Mouse (Mus musculus) E14TG2a.4 (cell line): ENCODE data around the gene Ccdc91.

ENCODE experiments used
- H3K27me3 ChIP-seq: 2 replicates; pipeline ENCODE4 v1.6.1; 2014; ENCODE audit warnings: low read length, control low read depth; ENCODE audit not compliant: insufficient read depth
- H3K36me3 ChIP-seq: 2 replicates; pipeline ENCODE4 v1.6.1; 2014; ENCODE audit warnings: low read length, control low read depth; ENCODE audit not compliant: insufficient read depth
- H3K4me1 ChIP-seq: replicated peaks from 2 replicates; pipeline ENCODE4 v1.6.1; 2014; ENCODE audit warnings: low read depth, low read length, control low read depth
- H3K4me3 ChIP-seq: replicated peaks from 2 replicates; pipeline ENCODE4 v1.5.1; 2014; ENCODE audit warnings: mild to moderate bottlenecking, low read length
- H3K9me3 ChIP-seq: 2 replicates; pipeline ENCODE4 v1.6.1; 2014; ENCODE audit warnings: low read length, control low read depth
- CTCF ChIP-seq: conservative IDR thresholded peaks from 2 replicates; pipeline ENCODE4 v1.5.1; 2014; ENCODE audit warnings: low read length
- NANOG ChIP-seq: IDR thresholded peaks from 2 replicates; pipeline ENCODE4 v1.6.1; 2014; ENCODE audit warnings: borderline replicate concordance, low read length, mixed read lengths
- POU5F1 ChIP-seq: IDR thresholded peaks from 2 replicates; pipeline ENCODE4 v1.6.1; 2014; ENCODE audit warnings: low read length, borderline replicate concordance

Gene Ccdc91

DNA sequence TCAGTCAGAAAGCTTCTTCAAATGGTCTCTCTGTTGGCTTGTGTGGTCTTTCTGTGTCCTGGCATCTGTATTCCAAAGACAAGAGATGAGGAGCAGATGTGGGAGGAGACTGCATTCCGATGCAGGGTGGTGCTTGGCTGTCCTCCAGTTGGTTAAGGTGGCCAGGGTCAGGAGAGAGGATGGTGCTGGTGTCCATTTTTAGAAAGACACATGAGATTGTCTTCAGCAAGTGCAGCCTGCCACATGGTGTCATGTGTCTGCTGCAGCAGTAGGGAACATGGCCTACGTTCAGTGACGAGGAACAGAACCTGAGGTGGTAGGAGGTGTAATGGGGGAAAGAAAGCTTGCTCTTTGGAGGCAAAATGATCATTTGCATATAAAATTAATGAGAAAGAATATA lies 25.8 kb downstream of the Ccdc91 start:
- Histone ChIP-seq H3K36me3 (no peaks in the 10 kb centered on the region), H3K9me3 (no peaks in the 10 kb centered on the region), H3K27me3 (no peaks in the 10 kb centered on the region), H3K4me3 (no peak overlapping the region), H3K4me1 (peaks cover 9% of the 10 kb centered on the region; the same call in 1 of the 2 replicates)
- TF ChIP-seq CTCF: no peak
- TF ChIP-seq POU5F1: no peak
- no peak for TF ChIP-seq NANOG

DNA sequence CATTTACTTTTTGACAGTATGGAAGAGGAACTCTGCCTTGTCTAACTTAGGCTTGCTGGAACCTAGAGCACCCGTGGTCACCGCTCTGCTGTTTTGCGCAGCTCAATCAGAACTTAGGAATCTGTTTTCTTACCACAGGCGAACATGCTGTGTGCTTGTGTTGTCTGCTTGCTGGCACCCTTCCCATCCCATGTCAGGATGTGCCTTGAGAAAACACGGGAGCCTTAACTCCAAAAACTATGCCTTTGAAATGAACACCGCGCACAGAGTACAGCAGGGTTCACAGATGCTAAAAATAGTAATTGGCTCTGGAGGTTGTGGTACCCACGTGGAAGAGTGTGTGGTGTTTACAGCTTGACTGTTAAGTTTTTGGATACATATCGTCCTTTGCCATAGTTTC lies 30.4 kb downstream of the Ccdc91 start:
- TF ChIP-seq NANOG: no peak
- TF ChIP-seq CTCF: no peak
- TF ChIP-seq POU5F1: no peak
- Histone ChIP-seq H3K27me3 (no peaks in the 10 kb centered on the region), H3K9me3 (no peaks in the 10 kb centered on the region), H3K4me3 (no peak overlapping the region), H3K4me1 (peaks cover 9% of the 10 kb centered on the region; the same call in 1 of the 2 replicates), H3K36me3 (no peaks in the 10 kb centered on the region)

DNA sequence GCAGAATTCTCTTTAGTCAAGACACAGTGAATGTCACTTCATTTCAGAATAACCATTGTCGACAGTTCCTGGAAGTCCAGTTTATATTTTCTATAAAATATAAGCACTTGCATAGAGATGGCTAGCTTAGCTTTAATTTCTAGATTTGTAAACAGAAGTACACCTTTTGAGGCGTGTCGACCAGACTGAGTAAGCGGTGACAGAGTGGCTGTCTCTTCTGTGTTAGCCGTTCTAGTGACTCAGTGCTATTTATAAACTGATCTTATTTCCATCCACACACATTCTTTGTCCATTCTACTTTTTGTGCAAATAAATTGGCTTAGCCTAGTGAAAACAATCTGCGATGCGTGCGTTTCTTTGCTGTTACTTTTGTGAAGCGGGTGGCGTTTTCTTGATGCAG lies 30.9 kb downstream of the Ccdc91 start:
- H3K36me3 ChIP-seq: no peaks in the 10 kb centered on the region
- no peak for TF ChIP-seq NANOG
- no peak for TF ChIP-seq POU5F1
- TF ChIP-seq CTCF: no peak
- no peak overlapping the region for H3K4me3 ChIP-seq
- no peaks in the 10 kb centered on the region for H3K27me3 ChIP-seq
- H3K4me1 ChIP-seq: peaks cover 5% of the 10 kb centered on the region; the same call in 1 of the 2 replicates
- H3K9me3 ChIP-seq: no peaks in the 10 kb centered on the region

DNA sequence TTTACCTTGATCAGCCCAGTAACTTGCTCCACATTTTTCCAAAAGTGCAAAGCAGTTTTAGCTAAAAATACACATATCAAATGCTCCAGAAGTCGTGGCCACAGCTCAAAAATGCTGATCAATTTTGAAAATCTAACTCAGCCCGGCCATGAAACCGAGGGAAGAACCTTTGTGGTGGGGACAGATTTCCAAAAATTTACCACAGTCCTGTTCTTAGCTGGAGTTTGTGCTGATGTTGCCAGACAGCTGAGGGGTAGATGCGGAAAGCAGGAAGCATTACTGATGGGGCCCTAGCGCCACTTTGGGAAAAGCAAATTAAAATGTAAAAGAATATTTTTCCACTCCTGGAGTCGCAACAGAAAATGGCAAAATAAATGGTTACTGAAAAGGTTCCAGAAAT lies 31.6 kb downstream of the Ccdc91 start:
- Histone ChIP-seq H3K4me1 (peaks cover 5% of the 10 kb centered on the region; the same call in 1 of the 2 replicates), H3K9me3 (no peaks in the 10 kb centered on the region), H3K4me3 (no peak overlapping the region), H3K36me3 (no peaks in the 10 kb centered on the region), H3K27me3 (no peaks in the 10 kb centered on the region)
- no peak for TF ChIP-seq NANOG
- TF ChIP-seq POU5F1: no peak
- TF ChIP-seq CTCF: no peak

DNA sequence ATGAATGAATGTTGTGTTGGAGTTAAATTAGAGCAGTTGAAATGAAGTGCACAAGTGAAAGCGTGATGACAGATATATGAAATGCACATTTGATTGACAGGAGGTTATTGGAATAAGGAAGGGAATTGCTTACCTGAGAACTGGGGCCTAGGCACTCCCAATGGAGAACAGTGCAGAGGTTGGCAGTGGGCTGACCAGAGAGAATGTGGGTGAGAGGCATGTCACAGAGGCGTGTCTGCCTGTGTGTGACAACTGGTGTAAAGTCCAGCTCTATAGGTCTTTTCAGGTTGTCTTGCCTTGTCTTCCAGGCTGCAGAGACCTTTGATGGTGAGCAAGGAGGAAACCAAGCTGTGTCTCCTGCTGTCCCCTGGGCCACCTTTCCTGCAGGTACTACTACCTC lies 34.9 kb downstream of the Ccdc91 start:
- TF ChIP-seq POU5F1 (no peak), CTCF (no peak), NANOG (no peak)
- no peak overlapping the region for H3K4me3 ChIP-seq

DNA sequence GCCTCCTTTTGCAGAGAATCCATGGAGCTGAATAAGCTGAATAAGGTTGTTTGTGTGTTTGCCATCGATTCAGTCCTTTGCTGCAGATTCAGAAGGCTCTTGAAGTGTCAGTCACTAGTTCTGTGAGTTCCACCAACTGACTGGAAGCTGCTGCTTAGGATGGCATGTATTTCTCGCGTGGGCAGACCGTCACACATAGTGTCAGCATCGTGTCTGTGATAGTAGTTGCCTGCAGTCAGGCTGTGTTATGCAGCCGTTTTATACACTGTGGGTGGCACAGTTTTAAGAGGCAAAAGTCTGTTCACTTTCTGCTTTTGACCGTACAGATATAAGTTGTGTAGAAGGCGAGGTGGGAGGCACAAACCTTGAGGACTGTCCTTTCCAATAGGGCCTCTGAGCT lies 42.3 kb downstream of the Ccdc91 start:
- peaks cover 7% of the 10 kb centered on the region; the same call in 1 of the 2 replicates for H3K36me3 ChIP-seq
- TF ChIP-seq NANOG (no peak), CTCF (no peak)
- H3K4me3 ChIP-seq: no peak overlapping the region
- peaks cover 3% of the 10 kb centered on the region; the same call in 1 of the 2 replicates for H3K4me1 ChIP-seq
- no peaks in the 10 kb centered on the region for H3K9me3 ChIP-seq
- no peaks in the 10 kb centered on the region for H3K27me3 ChIP-seq

More for the DNA sequence above, 34.9 kb downstream of the Ccdc91 start:
- Histone ChIP-seq H3K36me3 (0 out of 2 replicates have a peak, but pooled peaks cover 3% of the 10 kb centered on the region), H3K4me1 (no peaks in the 10 kb centered on the region), H3K27me3 (no peaks in the 10 kb centered on the region), H3K9me3 (no peaks in the 10 kb centered on the region)

DNA sequence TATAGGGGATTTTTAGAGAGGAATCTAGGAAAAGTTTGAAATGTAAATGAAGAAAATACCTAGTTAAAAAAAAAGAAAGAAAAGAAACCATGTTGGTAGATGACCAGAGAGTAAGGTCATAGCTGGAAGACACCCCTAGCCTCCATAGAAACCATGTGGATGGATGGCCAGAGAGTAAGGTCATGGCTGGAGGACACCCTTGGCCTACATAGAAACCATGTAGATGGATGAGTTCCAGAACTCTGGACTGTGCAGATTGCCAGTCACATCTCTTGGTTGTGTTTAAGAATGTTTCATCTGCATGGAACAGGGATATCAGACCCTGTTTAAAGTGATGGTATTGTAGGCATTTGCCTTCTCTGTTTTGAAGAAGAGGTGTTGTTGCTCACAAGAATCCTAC lies 49.6 kb downstream of the Ccdc91 start:
- Histone ChIP-seq H3K4me1 (no peaks in the 10 kb centered on the region), H3K36me3 (no peaks in the 10 kb centered on the region), H3K27me3 (no peaks in the 10 kb centered on the region), H3K4me3 (no peak overlapping the region), H3K9me3 (no peaks in the 10 kb centered on the region)
- TF ChIP-seq POU5F1 (no peak), NANOG (no peak), CTCF (no peak)

DNA sequence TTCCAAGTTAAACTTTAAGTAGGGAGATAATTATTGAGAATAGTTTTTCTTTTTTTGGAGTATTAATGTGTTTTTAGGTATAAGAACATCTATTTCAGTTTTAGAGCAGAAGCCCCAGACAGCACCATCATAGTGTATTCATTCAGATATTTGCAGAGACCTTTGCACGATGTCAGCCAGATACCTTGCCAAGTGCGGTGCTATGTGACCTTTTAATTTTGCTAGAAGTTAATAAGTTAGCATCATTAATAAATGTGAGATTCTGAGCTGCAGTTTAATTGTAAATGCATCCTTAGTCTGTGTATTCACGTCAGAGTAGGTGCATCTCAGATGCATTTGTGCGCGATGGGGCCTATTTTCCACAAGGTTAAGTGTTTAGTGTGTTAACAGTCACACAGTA lies 59.3 kb downstream of the Ccdc91 start:
- H3K4me3 ChIP-seq: no peak overlapping the region
- no peaks in the 10 kb centered on the region for H3K4me1 ChIP-seq
- no peaks in the 10 kb centered on the region for H3K9me3 ChIP-seq
- TF ChIP-seq POU5F1 (no peak), NANOG (no peak), CTCF (no peak)
- peaks cover 29% of the 10 kb centered on the region for H3K36me3 ChIP-seq
- no peaks in the 10 kb centered on the region for H3K27me3 ChIP-seq

DNA sequence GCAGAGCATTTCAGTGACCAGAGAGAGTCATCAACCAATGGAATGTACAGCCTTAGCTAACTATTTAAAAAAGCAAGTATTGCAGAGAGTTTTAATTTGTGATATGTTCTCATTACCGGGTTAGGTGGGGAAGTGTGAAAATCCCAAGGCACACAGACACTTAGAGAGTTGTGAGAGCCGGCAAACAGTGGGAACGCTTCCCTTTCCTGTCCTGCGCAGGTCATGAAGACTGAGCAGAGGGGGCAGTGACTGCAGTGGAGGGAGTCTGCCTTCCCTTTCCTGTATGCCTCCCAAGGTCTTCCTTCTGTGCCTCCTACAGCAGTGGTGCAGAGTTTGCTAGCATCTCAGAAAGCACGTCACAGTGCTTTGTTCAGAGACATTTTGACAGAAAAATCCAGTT lies 62.6 kb downstream of the Ccdc91 start:
- Histone ChIP-seq H3K4me3 (no peak overlapping the region), H3K9me3 (no peaks in the 10 kb centered on the region), H3K36me3 (peaks cover 29% of the 10 kb centered on the region), H3K27me3 (no peaks in the 10 kb centered on the region), H3K4me1 (no peaks in the 10 kb centered on the region)
- TF ChIP-seq NANOG (no peak), POU5F1 (no peak), CTCF (no peak)
